Mouse (Mus musculus): ENCODE results near the gene Brms1l.

The Brms1l gene

GRCm38 (mm10) chr12:55859409-55860349 is 23.6 kb downstream of the Brms1l start:
- DNase-seq (ENCODE audit: low spot score in 2 of 2): no peak

GRCm38 (mm10) chr12:55860631-55861030 is 24.5 kb downstream of the Brms1l start:
- no peak for DNase-seq (ENCODE audit: low spot score in 2 of 2)

DNA sequence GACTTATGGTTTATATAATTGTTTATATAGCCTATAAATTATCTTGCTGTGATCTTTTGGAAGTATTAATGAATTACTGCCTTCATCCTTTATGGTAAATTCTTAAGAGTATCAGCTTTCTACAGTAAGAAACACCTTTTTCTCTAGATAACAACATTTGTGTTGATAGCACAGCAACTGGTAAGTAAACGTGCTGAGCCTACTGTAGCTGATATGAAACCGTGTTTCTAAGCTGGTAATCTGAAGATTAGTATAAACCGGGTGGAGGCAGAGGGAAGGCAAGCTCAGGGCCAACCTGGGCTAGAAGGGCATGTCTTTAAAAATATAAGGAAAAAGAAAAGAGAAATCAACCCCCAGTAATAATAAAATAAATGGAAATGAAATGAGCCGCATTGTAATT is 31.6 kb downstream of the Brms1l start:
- DNase-seq (ENCODE audit: low spot score in 2 of 2): no peak

DNA sequence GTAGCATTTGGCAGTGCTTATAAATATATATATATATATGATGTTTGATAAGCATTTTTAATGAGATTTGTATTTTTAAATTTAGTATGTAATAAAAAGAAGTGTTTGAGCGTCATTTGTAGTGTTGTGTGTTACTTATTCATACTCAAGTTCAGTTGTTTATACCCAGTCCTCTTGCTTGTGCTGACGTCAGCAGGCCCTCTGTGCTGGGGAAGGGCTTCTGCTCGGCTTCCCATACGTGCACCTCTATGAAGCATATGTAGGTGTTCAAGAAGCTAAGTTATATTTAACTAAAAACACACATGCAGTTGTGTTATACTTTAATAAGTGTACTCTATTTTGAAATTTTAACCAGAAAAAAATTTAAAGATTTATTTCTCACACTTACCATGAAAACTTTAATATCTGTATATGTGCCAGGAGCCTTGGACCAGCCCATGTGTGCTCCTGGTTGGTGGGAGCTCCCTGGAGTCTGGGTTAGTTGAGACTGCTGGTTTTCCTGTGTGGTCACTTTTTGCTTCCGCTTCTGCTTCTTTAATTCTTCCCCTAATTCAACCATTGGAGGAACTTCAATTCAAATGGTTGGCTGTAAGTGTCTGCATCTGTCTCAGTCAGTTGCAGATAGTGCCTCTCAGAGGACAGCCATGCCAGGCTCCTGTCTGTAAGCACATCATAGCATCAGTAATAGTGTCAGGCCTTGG is 33.6 kb downstream of the Brms1l start:
- peak in 1 of 2 experiments; percentile 18 for DNase-seq (ENCODE audit: low spot score in 2 of 2)

- no peak for DNase-seq (ENCODE audit: low spot score in 2 of 2)
Measured at GRCm38 (mm10) chr12:55885449-55885848, 49.3 kb downstream of the Brms1l start.

GRCm38 (mm10) chr12:55888570-55888969 is 52.4 kb downstream of the Brms1l start:
- no peak for DNase-seq (ENCODE audit: low spot score in 2 of 2)

DNA sequence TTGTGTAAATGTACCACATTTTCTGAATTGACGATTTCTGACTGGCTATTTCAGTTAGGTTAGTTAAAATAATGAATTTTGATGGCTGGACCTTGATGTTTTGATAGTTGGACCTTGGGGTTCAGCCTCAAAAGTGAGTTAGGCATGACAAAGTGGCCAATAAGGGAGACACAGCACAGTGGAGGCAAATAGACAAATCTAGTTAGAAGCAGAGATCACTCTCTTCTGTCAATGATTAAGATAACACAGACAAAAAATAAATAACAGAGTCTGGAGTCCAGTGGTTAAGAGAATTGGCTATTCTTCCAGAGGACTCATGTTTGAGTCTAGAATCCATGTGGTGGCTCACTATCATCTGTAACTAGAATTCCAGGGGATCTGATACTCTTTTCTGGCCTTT is 68.7 kb downstream of the Brms1l start:
- no peak for DNase-seq (ENCODE audit: low spot score in 2 of 2)

GRCm38 (mm10) chr12:55912138-55912537 is 76.0 kb downstream of the Brms1l start:
- no peak for DNase-seq (ENCODE audit: low spot score in 2 of 2)

DNA sequence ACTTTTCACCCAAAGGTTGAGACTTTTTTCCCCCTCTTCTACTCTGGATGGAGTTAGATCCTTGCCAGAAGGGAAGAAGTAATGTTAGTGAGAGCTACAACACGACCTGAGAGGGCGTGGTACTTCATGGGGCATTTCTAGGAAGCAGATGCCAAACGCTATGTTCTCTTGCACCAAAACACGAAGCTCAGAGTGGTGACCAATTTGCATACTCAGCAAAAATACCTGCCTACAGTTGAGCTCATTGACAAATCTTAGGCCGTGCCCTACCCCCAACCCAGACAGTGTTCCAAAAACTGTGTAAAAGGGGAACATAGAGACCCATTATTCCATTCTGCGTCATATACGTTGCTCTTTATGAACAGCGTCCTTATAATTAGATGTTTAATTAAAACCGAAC is 77.1 kb downstream of the Brms1l start:
- no peak for DNase-seq (ENCODE audit: low spot score in 2 of 2)

GRCm38 (mm10) chr12:55916250-55916649 is 80.1 kb downstream of the Brms1l start:
- DNase-seq (ENCODE audit: low spot score in 2 of 2): no peak

GRCm38 (mm10) chr12:55917020-55917419 is 80.9 kb downstream of the Brms1l start:
- DNase-seq (ENCODE audit: low spot score in 2 of 2): no peak
